In the genomic region with DNA sequence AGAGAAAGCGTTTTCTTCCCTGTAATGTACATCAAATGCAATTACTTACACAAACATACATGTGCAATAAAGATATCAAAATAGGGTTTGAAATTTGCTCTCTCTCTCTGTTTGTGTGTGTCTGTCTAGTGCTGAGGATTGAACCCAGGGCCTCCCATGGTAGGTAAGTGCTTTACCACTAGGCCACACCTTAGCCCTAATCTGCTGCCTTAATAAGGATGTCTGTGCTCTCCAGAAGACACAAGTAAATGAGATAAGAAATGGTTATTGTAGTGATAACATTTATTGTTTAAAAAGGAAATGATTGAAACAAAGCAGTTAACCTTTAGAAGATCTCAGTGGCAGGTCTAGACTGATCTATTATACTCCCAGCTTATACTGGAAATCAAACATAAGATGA, we compare ENCODE assay signal across 15 mouse cellular contexts.
"Had no signal": no experiment of that assay in that cellular context is flagged by ENCODE, and none has a peak within 500 bp of the region (broad histone marks: within the 10 kb centered on the region; RNA-seq: fewer than 3 reads in every experiment).

No protein-coding gene starts in this region.

- H3K4me1 ChIP-seq: limb, embryonic 12.5 days; limb, embryonic 15.5 days; lung, embryonic 15.5 days had no signal

- H3K4me2 ChIP-seq: limb, embryonic 12.5 days; limb, embryonic 15.5 days; lung, embryonic 15.5 days; midbrain, embryonic 11.5 days had no signal

- H3K9me3 ChIP-seq: limb, embryonic 12.5 days; limb, embryonic 15.5 days; lung, embryonic 15.5 days; megakaryocyte, embryonic 14.5 days had no signal

- H3K36me3 ChIP-seq: limb, embryonic 12.5 days; limb, embryonic 15.5 days; lung, embryonic 15.5 days had no signal

- H3K27me3 ChIP-seq: limb, embryonic 12.5 days; limb, embryonic 15.5 days; lung, embryonic 15.5 days had no signal

- DNase-seq: kidney, adult 18-20 months; kidney, adult 9 months; kidney, postnatal 14 days; kidney, postnatal 4 days; left cerebral cortex, postnatal 4 days; lung, adult 18-20 months; lung, postnatal 10 days; lung, postnatal 36 days; midbrain, embryonic 14.5 days had no signal

- H3K4me3 ChIP-seq: limb, embryonic 12.5 days; limb, embryonic 15.5 days; lung, embryonic 15.5 days; megakaryocyte, embryonic 14.5 days had no signal

- H3K27ac ChIP-seq: limb, embryonic 12.5 days; limb, embryonic 15.5 days; liver, embryonic 14.5 days; lung, embryonic 15.5 days had no signal

- H3K9ac ChIP-seq: limb, embryonic 12.5 days; limb, embryonic 15.5 days; liver, embryonic 14.5 days; lung, embryonic 15.5 days had no signal
